Mouse (Mus musculus) naive thymus-derived CD4-positive, alpha-beta T cell, adult 2 months (primary cell): ENCODE results near the gene Metap2.

Experiments
- DNase-seq: peaks from one replicate; pipeline ENCODE4 v3.0.0-alpha.2; 2011; ENCODE audit warnings: low read depth

Gene Metap2

DNA sequence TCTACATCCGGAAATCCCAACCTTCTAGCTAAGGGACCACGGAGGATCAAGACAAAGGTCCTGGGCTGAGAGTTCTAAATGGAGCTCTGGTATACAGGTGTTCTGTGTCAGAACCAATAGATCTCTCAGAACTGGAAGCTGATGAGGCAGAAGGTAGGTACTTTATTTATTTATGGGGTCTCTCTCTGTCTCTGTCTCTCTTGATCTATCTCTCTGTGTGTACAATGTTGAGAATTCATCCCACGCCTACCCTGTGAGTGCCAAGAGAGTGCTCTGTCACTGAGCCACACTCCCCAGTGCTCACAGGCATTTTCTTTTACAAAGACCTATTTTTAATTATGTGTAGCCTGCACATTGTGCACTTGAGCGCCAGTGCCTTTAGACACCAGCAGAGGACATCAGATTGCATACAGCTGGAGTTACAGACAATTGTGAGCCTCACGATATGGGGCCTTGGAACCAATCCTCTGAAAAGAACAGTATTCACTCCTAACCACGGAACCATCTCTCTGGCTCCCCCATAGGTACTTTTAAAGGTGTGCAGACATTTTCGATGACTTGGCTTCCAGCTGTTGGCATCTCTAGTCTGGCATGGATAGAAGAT lies at the start of gene Metap2:
Gene Metap2, minus strand, starts transcription at position 51 of the 604 bp plus-strand sequence.
- DNase-seq, result no peak

DNA sequence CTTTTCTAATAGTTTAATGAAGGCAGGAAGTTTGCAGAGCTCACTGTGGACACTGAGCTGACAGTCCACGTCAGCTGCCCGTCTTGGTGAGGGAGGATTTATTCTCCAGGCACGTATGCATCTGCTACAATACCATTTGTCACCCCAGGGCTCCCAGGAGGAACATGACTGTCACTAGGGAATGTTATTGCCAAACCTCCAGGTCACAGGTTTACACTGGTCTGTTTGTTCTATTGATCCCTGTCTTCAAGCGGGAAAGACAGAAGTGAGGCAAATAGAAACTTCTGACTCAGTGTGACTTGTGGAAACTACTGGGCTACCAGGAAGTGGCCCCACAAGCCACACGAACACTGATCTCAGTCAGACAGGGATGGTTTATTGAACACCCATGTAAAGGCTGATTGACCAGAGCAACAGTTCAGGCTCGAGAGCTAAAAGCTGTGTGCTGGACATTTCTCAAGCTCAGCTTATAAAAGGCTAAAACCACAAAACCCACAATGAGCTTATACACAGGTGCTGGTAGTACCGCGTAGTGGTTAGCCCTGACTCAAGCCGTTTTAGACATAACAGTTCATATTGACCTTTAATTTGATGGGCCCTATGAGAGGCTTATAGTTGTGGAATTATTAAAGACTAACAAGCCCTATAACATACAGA lies 49.1 kb upstream of the Metap2 start:
- DNase-seq, result no peak

DNA sequence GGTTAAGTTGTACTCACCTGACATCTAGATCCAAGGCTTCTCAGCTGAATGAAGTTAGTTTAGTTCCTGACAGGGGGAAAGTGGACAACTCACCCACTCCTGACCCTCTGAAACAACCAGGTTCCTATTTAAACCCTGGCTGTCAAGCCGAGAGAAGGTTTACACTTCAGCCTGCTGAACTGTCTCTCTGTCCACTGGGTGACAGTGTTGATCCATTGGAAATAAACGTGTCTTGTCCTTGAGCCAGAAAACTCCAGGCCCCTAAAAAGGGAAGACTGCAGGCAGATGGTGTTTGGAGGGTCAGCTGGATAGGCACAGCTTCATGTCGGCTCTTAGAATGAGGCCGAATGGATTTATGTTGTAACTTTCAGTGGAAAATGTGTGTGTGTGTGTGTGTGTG lies 48.5 kb upstream of the Metap2 start:
- no peak for DNase-seq

DNA sequence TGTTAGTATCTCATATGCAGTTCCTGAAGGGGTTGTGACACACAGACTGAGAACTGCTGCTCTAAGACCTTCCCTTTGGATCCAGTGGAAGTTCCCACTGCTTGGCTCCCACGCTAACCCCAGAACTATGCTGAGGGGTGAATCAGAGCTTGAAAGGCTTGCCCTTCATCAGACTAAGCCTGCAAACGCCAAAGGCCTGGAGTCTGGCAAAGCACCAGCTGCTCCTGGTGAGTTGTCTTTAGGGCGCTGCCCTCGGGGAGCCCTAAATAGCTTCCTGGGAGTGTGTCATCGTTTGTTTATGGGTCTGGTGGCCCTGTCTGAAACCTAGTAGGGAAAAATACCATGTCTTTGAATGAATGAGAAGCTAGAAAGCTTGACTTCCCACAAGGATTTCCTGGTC lies 47.3 kb upstream of the Metap2 start:
- DNase-seq, result no peak

DNA sequence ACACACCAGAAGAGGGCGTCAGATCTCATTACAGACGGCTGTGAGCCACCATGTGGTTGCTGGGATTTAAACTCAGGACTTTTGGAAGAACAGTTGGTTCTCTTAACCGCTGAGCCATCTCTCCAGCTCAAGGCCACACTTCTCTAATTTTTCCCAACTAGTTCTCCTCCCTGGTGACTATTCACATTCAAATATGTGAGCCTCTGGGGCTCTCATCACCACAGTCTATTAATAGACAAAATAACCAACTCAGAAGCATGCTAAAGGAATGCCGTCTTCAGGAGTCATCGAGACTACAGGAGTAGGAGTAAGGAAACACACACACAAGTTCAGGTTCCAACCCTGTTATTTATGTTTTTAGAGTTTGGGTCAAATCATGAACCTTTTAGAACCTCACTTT lies 43.4 kb upstream of the Metap2 start:
- DNase-seq, result no peak

DNA sequence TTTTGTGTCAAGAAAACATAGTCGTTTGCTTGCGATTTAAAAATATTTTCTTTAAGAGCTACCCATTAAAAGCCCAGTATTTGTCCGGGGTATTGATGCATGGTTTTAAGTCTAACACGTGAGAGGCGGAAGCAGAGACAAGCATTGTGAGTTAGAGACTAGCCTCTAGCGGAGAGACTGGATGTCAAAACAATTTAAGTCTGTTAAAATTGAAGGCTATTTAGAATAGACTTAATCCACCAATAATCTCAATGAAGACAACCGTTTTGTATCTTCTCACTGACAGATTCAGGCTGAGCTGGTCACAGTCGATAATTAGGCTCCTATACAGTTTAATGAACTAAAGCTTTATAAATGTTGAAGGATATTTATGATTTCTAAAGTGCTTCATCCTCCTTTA lies 42.8 kb upstream of the Metap2 start:
- DNase-seq, result no peak

DNA sequence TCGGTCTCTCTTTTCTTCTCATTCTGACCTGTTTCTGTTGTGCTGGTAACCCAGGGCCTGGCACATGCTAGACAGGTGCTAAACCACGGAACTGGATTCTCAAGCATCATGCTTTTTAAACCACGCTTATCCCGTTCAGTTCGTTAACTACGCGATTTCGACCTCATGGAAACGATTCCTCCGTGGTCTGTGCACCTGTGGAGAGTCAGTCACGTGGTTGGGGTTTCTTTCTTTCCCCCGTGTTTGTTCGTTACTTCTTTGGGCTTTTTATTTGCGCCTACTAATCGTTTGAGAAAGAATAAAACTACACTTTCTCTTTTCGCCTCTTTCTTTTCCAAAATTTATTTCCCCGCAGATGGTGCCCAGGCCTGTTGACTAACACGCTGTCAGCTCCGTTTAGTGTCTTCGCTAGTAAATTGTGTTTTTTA lies 42.0 kb upstream of the Metap2 start:
- DNase-seq, result peak; percentile 70

DNA sequence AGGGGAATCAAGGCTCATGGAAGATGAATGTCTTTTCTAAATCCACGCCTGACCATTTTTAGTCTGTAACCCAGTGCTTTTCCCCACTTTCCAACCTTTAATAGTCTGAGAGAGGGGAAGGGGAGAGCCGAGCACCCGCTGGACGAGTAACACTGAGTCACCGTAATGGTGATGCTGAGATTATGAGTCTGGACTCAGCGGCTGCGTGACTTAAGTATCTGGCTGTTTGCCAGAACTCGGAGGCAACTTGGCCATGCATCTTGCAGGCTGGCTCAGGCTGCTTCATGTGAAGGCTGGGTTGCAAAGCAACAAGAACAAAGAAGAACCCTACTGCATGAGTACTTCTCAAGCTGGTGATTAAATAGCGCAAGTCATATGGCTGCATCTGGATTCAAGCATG lies 37.1 kb upstream of the Metap2 start:
- no peak for DNase-seq

DNA sequence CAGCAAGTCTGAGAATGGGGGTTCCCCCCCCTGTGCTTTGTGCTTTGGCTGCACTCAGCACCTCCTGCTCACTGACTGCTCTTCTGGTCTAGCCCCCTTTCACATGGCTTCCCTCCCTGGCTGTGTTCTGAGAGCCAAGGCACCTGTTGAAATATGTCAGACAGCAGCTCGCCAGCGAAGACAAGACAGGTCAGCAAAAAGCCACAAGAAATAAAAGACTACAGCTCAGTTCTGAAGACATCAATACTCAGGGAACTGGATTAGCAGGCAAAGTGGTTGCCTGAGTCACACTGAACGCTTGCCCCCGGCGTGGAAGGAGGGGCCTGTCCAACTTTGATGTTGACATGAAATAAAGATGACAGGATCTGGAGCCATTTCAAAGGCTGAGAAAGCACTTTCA lies 36.0 kb upstream of the Metap2 start:
- peak; percentile 50 for DNase-seq

DNA sequence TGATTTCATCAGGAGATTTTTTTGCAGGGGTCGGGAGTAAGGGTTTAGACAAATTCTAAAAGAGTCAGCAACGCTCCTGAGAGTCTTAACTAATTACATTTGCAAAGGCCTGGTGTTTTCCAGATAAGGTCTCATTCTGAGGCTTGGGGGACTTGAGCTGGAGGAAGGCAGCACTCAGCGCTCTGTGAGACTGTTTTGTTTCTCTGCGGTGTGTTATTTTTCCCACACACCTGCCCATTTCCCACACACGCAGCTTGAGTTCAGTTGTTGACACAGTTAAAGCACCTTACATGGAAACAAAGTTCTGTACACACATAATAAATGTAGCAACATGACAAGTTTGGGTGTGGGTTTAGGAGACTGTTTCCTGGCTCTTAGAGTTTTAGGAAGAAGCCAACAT lies 35.1 kb upstream of the Metap2 start:
- no peak for DNase-seq

DNA sequence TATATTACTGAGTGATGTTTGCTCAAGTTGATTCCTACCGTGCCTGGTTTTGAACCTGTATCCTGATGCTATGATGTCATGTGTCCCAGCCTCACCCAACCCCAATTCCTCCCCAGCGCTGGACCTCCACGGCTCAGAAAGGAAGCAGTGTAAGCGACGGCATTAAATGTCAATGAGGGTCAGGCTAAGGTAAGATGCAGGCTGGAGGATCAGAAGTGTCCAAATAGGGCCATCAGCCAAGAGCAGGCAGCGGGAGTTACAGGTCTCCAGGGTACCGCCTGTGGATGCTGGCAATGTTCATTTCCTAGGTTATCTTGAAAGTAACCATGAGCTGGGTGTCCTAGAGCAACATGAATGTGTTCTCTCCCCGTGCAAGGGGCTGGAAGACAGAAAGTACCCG lies 34.5 kb upstream of the Metap2 start:
- no peak for DNase-seq

DNA sequence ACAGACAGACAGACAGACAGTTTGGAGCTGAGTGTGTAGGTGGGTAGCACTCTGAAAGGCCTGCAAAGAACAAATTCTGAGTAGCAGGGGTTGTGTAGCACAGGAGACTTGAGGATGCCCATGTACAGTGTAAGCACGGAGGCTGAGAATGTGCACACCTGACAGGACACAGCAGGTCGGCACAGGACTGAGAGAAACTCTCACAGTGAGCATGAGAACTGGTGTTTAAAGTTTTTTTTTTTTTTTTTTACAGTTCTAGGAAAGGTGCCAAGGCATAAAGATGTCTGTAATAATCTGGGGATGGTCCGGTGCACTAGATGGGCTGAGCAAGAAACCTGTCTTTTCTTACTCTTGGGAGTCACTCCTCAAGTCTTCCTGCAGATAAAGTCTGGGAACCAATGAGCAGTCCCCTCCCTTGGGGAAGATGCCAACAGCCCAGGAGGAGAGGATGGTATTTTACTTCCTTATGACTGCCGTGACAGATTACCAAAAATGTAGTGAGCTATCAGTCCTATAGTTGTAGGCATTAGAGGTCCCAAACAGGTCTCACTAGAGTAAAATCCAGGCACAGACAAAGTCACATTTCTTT lies 33.4 kb upstream of the Metap2 start:
- DNase-seq, result no peak

DNA sequence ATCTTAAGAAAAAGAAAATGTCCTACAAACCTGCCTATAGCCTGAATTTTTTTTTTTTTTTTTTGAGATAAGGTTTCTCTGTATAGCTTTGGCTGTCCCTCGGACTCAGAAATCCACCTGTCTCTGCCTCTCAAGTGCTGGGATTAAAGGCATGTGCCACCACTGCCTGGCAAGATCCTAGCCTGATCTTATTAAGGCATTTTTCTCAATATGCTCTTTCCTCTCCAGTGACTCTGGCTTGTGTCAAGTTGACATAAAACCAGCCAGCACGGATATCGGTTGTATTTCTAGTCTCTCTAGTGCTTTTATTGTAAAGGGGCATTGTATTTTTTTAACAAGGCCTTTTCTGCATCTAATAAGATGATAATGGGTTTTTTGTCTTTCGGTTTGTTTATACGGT lies 27.8 kb upstream of the Metap2 start:
- DNase-seq, result no peak

DNA sequence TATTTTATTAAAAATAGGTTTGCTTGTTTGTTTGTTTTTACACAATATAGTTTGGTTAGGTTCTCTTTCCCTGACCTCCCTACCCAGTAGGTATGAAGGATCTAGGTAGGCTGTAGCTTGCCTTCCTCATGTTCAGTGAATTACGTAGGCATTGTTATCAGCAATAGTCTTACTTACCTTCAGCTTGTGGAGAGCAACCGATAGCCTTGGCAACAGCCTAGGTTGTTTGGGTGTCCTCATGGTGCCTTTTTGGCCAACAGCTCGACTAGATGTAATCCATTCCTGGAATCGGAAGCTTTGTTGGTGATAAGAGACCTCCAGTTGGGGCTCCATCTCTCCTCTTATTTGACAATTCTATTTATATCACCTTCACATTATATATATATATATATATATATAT lies 24.3 kb upstream of the Metap2 start:
- DNase-seq, result no peak

DNA sequence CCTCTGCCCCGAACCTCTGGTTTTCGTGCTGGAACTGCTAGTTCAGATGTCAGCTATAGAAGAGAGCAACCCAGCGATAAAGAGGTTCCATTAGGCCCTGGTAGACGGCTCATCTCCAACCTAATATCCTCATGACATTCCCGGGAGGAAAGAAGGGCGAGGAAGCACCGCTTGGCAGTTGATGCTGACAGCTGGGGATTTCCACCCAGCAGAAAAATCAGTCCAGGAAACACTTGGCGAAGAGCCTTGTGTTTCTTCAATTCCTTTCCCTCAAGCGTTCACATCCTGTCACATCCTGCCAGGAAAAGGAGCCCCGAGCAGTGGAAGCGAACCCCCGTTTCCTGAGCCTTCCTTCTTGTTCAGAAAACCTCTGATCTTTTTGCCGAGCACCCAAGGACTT lies 22.3 kb upstream of the Metap2 start:
- DNase-seq, result no peak

DNA sequence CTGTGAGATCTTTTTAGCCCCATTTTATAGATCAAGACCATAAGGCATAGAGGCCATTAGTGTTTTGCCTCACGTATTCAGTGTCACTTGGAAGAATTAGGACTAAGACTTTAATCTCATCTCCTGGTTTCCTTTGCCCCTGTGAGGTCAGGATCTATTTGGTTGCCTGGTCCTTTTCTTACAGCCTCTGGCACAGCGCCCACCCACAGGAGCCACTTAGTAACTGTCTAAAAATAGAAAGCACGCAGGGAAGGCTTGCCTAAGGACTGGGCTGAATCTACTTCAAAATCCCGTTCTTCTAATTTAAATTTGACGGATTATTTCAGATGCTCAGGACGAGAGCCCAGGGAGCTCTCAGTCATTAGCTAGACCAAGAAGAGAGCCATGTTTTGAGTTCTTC lies 21.8 kb upstream of the Metap2 start:
- DNase-seq, result no peak

DNA sequence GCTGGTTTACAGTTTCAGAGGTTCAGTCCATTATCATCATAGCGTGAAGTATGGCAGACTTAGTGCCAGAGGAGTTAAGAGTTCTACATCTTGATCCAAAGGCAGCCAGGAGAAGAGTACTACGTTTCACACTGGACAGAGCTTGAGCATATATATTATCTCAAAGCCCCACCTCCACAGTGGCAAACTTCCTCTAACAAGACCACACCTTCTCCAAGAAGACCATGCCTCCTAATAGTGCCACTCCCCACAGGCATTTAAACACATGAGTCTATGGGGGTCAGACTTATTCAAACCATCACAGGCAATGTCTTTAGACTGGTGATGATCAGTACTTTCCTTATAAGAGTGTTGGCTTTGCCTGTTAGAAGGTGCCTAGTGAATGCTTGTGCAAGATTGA lies 21.2 kb upstream of the Metap2 start:
- no peak for DNase-seq

DNA sequence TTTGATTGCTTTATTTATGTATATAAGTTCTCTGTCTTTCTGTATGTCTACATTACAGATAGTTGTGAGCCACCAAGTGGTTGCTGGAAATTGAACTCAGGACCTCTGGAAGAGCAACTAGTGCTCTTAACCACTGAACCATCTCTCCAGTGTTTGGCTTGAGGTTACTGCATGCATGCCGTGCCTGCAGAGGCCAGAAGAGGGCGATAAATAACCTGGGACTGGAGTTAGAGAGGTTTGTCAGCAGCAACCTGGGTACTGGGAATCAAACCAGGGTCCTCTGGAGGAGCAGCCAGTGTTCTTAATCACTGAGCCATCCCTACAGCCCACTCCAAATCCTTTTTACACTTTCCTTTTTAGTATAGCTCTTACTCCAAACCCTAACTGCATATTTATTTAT lies 19.9 kb upstream of the Metap2 start:
- DNase-seq, result peak; percentile 19

DNA sequence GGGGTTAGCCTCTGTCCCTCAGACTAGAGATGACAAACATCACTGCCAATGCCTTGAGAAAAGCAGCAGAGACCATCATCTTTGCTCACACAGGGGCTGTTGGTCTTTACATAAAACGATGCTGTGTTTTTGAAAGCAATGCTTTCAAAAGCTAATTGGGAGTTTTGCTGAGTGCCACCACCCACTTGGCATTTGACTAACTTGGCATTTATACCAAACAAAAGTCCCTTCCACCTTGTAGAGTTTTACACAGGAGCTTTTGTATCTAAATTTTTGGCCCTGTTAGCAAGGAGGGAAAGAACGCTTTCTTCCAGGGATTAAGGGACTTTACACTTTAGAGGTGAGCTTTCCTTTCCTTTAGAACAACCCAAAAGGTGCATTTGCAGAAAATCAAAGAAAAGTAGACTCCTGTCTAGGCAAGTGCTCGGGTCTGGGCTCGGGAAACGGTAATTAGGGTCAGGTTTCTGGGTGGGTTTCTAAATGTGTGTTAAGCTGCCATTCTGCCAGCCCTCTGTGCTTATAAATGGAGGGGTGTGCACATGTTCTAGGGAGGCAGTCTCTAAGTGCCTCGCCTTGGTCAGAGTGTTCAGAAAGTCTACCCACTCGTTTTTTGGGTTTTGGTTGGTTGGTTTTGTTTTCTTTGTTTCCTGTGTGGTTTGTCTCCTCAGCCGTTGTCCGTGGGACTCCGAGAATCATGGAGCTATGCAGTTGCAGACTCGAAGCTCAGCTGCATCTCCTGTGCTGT lies 18.8 kb upstream of the Metap2 start:
- peak; percentile 18 for DNase-seq

DNA sequence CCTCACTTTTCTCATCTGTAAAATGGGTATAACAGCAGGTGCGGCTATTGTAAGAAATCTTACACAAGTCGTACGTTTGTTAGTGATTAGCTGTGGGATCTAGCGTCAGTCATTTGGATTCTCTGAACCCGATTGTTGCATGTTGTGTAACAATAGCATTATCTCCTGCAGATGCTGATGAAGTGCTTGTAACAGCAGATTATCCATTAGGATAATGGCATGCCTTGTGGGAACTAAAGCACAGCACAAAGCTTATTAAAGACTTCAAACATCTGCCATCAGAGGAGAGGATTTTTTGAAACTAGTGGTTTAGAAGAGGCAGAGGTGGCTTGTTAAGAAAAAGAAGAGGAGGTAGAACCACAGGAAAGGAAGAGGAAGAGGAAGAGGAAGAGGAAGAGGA lies 16.6 kb upstream of the Metap2 start:
- no peak for DNase-seq

DNA sequence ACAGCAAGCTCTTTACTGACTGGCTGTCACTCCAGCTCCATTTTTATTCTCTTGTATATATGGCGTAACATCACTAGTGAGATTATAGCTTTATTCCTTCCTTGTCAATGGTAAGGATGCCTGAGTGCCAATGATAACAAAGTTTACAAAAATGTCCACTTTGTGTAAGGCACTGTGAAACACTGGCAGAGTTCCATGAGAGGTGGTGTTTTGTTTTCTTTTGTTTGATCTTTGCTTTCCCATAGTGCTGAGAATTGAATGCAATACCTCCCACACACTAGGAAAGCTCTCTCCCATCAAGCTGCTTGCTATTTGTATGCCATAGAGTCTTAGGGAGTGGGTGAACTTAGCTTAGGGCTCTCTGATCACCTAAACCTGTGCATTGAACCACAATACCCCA lies 16.0 kb upstream of the Metap2 start:
- no peak for DNase-seq

DNA sequence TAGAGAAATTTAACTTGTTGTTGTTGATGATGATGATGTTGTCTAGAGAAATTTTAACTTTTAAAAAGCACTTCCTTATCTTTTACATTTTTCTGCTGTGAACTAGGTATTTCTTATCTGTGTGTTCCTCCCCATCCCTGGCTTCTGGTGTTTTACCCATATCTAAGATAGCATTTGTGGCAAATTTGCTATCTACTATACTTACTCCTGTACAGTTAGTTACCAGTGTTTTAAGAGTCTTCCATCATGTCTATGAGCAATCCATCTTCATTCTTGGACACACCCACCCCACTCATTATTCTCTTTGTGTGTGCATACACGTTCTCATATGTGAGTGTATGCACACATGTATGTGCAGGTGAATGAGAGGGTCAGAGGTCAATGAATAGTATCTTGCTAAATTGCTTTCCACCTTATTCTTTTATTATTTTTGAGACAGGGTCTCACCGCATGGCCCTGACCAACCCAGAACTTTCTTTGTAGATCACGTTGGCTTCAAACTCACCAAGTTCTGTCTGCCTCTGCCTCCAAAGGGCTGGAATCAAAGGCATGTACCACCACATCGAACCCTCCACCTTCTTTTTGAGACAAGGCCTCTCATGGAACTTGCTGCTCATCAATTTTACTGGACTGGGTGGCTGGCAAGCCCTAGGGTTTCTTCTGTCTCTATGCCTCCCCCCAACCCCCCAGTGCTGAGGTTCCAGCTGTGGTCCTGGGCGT lies 15.4 kb upstream of the Metap2 start:
- DNase-seq, result no peak

DNA sequence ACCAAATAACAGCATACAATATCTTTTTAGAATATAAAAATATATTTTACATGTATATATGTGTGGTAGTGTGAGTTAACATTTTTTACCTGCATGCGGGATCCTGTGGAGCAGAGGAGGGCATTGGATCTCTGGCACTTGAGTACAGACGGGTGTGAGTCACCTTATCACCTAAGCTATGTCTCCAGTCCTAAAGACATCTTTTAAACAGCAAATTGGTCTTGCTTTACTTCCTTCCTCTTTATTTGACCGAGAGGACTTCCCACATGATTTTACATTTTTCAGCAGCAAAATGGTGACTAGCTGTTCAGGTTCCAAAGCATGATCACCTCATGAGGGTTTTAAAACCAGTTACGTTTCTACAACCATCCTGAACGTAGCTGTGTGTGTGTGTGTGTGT lies 14.4 kb upstream of the Metap2 start:
- no peak for DNase-seq
